Mouse (Mus musculus): Measurements from ENCODE around the gene Gm28870.
"Not testable (repeated sequence)": the region's sequence is repeated elsewhere in the genome, so short reads cannot be mapped to it uniquely, and the experiment has no call there.

Gene Gm28870

DNA sequence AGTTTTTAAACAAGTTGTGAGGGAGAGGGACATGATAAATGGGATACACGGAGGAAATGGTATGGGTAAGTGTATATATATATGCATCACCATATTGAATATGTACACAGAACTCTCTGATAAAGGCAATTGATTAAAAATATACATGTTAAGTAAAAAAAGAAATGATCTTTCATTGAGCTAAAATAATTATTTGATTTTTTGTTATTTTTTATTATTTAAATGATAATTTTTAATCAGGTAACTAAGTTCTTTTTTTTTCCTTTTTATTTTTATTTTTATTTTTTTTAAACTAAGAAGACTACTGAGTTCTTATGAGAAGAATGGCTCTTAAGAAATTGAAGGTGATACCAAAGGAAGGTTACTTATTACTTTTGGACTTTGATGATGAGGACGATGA, at the start of gene Gm28870:
TSS of gene Gm28870 (plus strand) at position 301 of the 400 bp plus-strand sequence.
- not testable (repeated sequence) for DNase-seq (ENCODE audit: low spot score in 2 of 2)
